Mouse (Mus musculus) kidney, embryonic 14.5 days (tissue): ENCODE results near the gene Wdr59. TPM values are rescaled to one million over a fixed set of nuclear protein-coding genes. Genes with fewer than 3 reads are reported as not detected.
A peak's percentile ranks its signal among the peaks of the same experiment; 100 is the strongest.

Experiments used
- ATAC-seq: fragments of 200-750 bp; cut with Nextera tagmentation; 2 replicates; pipeline ENCODE4 v1.8.0; 2017; ENCODE audit warnings: moderate number of reproducible peaks, mild to moderate bottlenecking, moderate TSS enrichment, moderate library complexity; ENCODE audit not compliant: low FRiP score, low TSS enrichment
- H3K27ac ChIP-seq: fragments of 300-500 bp; sonication (generic); 2 replicates; pipeline ENCODE4 v1.5.1; 2014; ENCODE audit warnings: low read depth, mild to moderate bottlenecking, low read length, moderate library complexity, mixed read lengths
- H3K27me3 ChIP-seq: fragments of 300-500 bp; sonication (generic); 2 replicates; pipeline ENCODE4 v1.6.1; 2014; ENCODE audit warnings: mild to moderate bottlenecking, low read length; ENCODE audit not compliant: control insufficient read depth, insufficient read depth
- H3K36me3 ChIP-seq: fragments of 300-500 bp; sonication (generic); 2 replicates; pipeline ENCODE4 v1.6.1; 2014; ENCODE audit warnings: low read length, mixed read lengths; ENCODE audit not compliant: control insufficient read depth, insufficient read depth
- H3K4me1 ChIP-seq: fragments of 300-500 bp; sonication (generic); 2 replicates; pipeline ENCODE4 v1.6.1; 2014; ENCODE audit warnings: low read length, mixed read lengths; ENCODE audit not compliant: control insufficient read depth, insufficient read depth
- H3K4me2 ChIP-seq: fragments of 300-500 bp; sonication (generic); replicated peaks from 2 replicates; pipeline ENCODE4 v1.6.1; 2014; ENCODE audit warnings: low read depth, mild to moderate bottlenecking, low read length
- H3K4me3 ChIP-seq: fragments of 300-500 bp; sonication (generic); 2 replicates; pipeline ENCODE4 v1.5.1; 2014; ENCODE audit warnings: mild to moderate bottlenecking, low read length
- H3K9ac ChIP-seq: fragments of 300-500 bp; sonication (generic); 2 replicates; pipeline ENCODE4 v1.6.1; 2014; ENCODE audit warnings: low read depth, mild to moderate bottlenecking, low read length, moderate library complexity
- H3K9me3 ChIP-seq: fragments of 300-500 bp; sonication (generic); 2 replicates; pipeline ENCODE4 v1.6.1; 2016; ENCODE audit warnings: low read length; ENCODE audit not compliant: control insufficient read depth
- WGBS: fragments of 180-500 bp; shearing (Covaris S2); extraction: QIAGEN DNeasy Blood & Tissue Kit; methylation state at CpG from one replicate; pipeline ENCODE4 v1.1.7; 2014; 5-methylcytosine and 5-hydroxymethylcytosine counted together
- polyA plus RNA-seq: library from polyadenylated mRNA; unstranded; fragments of >200 nt; fragmentation: Nextera tagmentation; extraction: Ambion mirVana; gene quantifications from 2 replicates; pipeline ENCODE4 v1.2.1, GENCODE M21; 2014

Wdr59 gene
- polyA plus RNA-seq, 1 experiment from 2014 or later, result 6.2 TPM

GRCm38 (mm10) chr8:111535491-111535890 lies 13.6 kb upstream of the Wdr59 start:
- no peak for ATAC-seq
- WGBS, result 45% methylated on average over 5 of the region's 5 CpGs
- peak overlapping the region; percentile 81 for H3K4me3 ChIP-seq
- H3K4me2 ChIP-seq, result peak overlapping the region; percentile 75
- H3K9ac ChIP-seq, result no peak overlapping the region
- H3K36me3 ChIP-seq, result no peaks in the 10 kb centered on the region; the same call in 1 of the 2 replicates
- H3K4me1 ChIP-seq, result peaks cover 22% of the 10 kb centered on the region
- H3K27ac ChIP-seq, result no peak overlapping the region
- no peaks in the 10 kb centered on the region for H3K9me3 ChIP-seq
- no peaks in the 10 kb centered on the region for H3K27me3 ChIP-seq

GRCm38 (mm10) chr8:111533503-111533902 lies 11.6 kb upstream of the Wdr59 start:
- 79% methylated on average over 4 of the region's 4 CpGs for WGBS
- Histone ChIP-seq H3K36me3 (no peaks in the 10 kb centered on the region), H3K27ac (no peak overlapping the region), H3K9me3 (no peaks in the 10 kb centered on the region), H3K4me2 (no peak overlapping the region), H3K4me3 (no peak overlapping the region), H3K9ac (no peak overlapping the region), H3K4me1 (peaks cover 9% of the 10 kb centered on the region), H3K27me3 (no peaks in the 10 kb centered on the region)
- no peak for ATAC-seq

GRCm38 (mm10) chr8:111531621-111532020 lies 9.7 kb upstream of the Wdr59 start:
- Histone ChIP-seq H3K4me2 (no peak overlapping the region), H3K4me3 (no peak overlapping the region), H3K36me3 (no peaks in the 10 kb centered on the region), H3K9me3 (no peaks in the 10 kb centered on the region), H3K27me3 (no peaks in the 10 kb centered on the region), H3K9ac (no peak overlapping the region), H3K4me1 (no peaks in the 10 kb centered on the region), H3K27ac (no peak overlapping the region)
- WGBS, result 86% methylated on average over 17 of the region's 17 CpGs
- no peak for ATAC-seq

GRCm38 (mm10) chr8:111531191-111531590 lies 9.3 kb upstream of the Wdr59 start:
- ATAC-seq, result no peak
- Histone ChIP-seq H3K4me2 (no peak overlapping the region), H3K36me3 (no peaks in the 10 kb centered on the region), H3K9ac (no peak overlapping the region), H3K9me3 (no peaks in the 10 kb centered on the region), H3K27me3 (no peaks in the 10 kb centered on the region), H3K4me3 (no peak overlapping the region), H3K4me1 (no peaks in the 10 kb centered on the region), H3K27ac (no peak overlapping the region)
- WGBS, result 75% methylated on average over 12 of the region's 12 CpGs

- Histone ChIP-seq H3K9me3 (no peaks in the 10 kb centered on the region), H3K4me3 (no peak overlapping the region), H3K4me2 (no peak overlapping the region), H3K27ac (no peak overlapping the region), H3K9ac (no peak overlapping the region), H3K4me1 (no peaks in the 10 kb centered on the region), H3K27me3 (no peaks in the 10 kb centered on the region), H3K36me3 (no peaks in the 10 kb centered on the region)
- no peak for ATAC-seq
- WGBS, result 76% methylated on average over 5 of the region's 5 CpGs
Observed at GRCm38 (mm10) chr8:111528071-111528470, 6.2 kb upstream of the Wdr59 start.

- H3K36me3 ChIP-seq, result no peaks in the 10 kb centered on the region
- no peak overlapping the region for H3K4me3 ChIP-seq
- ATAC-seq, result no peak
- H3K4me1 ChIP-seq, result no peaks in the 10 kb centered on the region
- H3K9me3 ChIP-seq, result no peaks in the 10 kb centered on the region
- H3K9ac ChIP-seq, result no peak overlapping the region
- no peak overlapping the region for H3K27ac ChIP-seq
- WGBS, result 65% methylated on average over 8 of the region's 8 CpGs
- H3K4me2 ChIP-seq, result no peak overlapping the region
- no peaks in the 10 kb centered on the region for H3K27me3 ChIP-seq
Observed at GRCm38 (mm10) chr8:111527149-111527548, 5.3 kb upstream of the Wdr59 start.

GRCm38 (mm10) chr8:111526403-111527024 lies 4.6 kb upstream of the Wdr59 start:
- H3K27ac ChIP-seq, result no peak overlapping the region
- no peaks in the 10 kb centered on the region for H3K27me3 ChIP-seq
- H3K9me3 ChIP-seq, result no peaks in the 10 kb centered on the region
- H3K4me1 ChIP-seq, result no peaks in the 10 kb centered on the region
- H3K9ac ChIP-seq, result no peak overlapping the region
- ATAC-seq, result no peak
- no peak overlapping the region for H3K4me3 ChIP-seq
- no peaks in the 10 kb centered on the region for H3K36me3 ChIP-seq
- H3K4me2 ChIP-seq, result no peak overlapping the region
- WGBS, result 71% methylated on average over 6 of the region's 6 CpGs

GRCm38 (mm10) chr8:111517466-111517865 lies 4.4 kb downstream of the Wdr59 start:
- H3K4me3 ChIP-seq, result no peak overlapping the region
- WGBS, result 88% methylated on average over 2 of the region's 2 CpGs
- H3K27me3 ChIP-seq, result no peaks in the 10 kb centered on the region
- H3K36me3 ChIP-seq, result peaks cover 4% of the 10 kb centered on the region; the same call in 1 of the 2 replicates
- no peak overlapping the region for H3K4me2 ChIP-seq
- H3K9me3 ChIP-seq, result no peaks in the 10 kb centered on the region
- no peak for ATAC-seq
- H3K4me1 ChIP-seq, result peaks cover 6% of the 10 kb centered on the region; the same call in 1 of the 2 replicates
- no peak overlapping the region for H3K27ac ChIP-seq
- no peak overlapping the region for H3K9ac ChIP-seq

- peaks cover 4% of the 10 kb centered on the region; the same call in 1 of the 2 replicates for H3K36me3 ChIP-seq
- H3K4me3 ChIP-seq, result no peak overlapping the region
- 57% methylated on average over 7 of the region's 7 CpGs for WGBS
- no peaks in the 10 kb centered on the region for H3K9me3 ChIP-seq
- peaks cover 6% of the 10 kb centered on the region; the same call in 1 of the 2 replicates for H3K4me1 ChIP-seq
- H3K27ac ChIP-seq, result no peak overlapping the region
- peak; percentile 70 for ATAC-seq
- no peak overlapping the region for H3K4me2 ChIP-seq
- H3K27me3 ChIP-seq, result no peaks in the 10 kb centered on the region
- no peak overlapping the region for H3K9ac ChIP-seq
Observed at GRCm38 (mm10) chr8:111516451-111517035, 5.3 kb downstream of the Wdr59 start.
